Mouse (Mus musculus) layer of hippocampus, adult 18-20 months (tissue): ENCODE data around the gene Secisbp2. TPM values are rescaled to one million over a fixed set of nuclear protein-coding genes. Genes with fewer than 3 reads are reported as not detected.
"Not testable (repeated sequence)": the region's sequence is repeated elsewhere in the genome, so short reads cannot be mapped to it uniquely, and the experiment has no call there.

Source experiments
- DNase-seq, 2 experiments: peaks; one replicate each; pipeline ENCODE4 v3.0.0; 2022; ENCODE audit warnings: low spot score in 2 of 2
- total RNA-seq, 2 experiments: library from RNA; stranded (reverse); gene quantifications; 2 replicates each; pipeline ENCODE4 v1.2.3; 2021

Gene Secisbp2
- total RNA-seq, 2 experiments from 2014 or later = 17.5 to 18.2 TPM

- DNase-seq = no peak
Observed at GRCm38 (mm10) chr13:51643924-51644828, 7.3 kb upstream of the Secisbp2 start.

- DNase-seq = peak; percentile 97 to 99
Observed at GRCm38 (mm10) chr13:51644829-51645789, 6.4 kb upstream of the Secisbp2 start, which contains the start of gene Cks2. Gene Cks2, plus strand, starts transcription at chr13:51645232.

- no peak for DNase-seq
Observed at GRCm38 (mm10) chr13:51645872-51646271, 5.6 kb upstream of the Secisbp2 start.

- no peak for DNase-seq
Observed at GRCm38 (mm10) chr13:51646362-51647027, 5.0 kb upstream of the Secisbp2 start.

- no peak for DNase-seq
Observed at GRCm38 (mm10) chr13:51647770-51648169, 3.7 kb upstream of the Secisbp2 start.

- DNase-seq = no peak
Observed at GRCm38 (mm10) chr13:51648237-51648636, 3.3 kb upstream of the Secisbp2 start.

- DNase-seq = no peak
Observed at GRCm38 (mm10) chr13:51649740-51650139, 1.8 kb upstream of the Secisbp2 start.

GRCm38 (mm10) chr13:51653159-51653558, 1.7 kb downstream of the Secisbp2 start:
- no peak for DNase-seq

- no peak for DNase-seq
Observed at GRCm38 (mm10) chr13:51653961-51654360, 2.5 kb downstream of the Secisbp2 start.

GRCm38 (mm10) chr13:51656516-51657235, 5.2 kb downstream of the Secisbp2 start:
- no peak for DNase-seq

- DNase-seq = no peak
Observed at GRCm38 (mm10) chr13:51658094-51658493, 6.6 kb downstream of the Secisbp2 start.

GRCm38 (mm10) chr13:51659573-51659972, 8.1 kb downstream of the Secisbp2 start:
- peak in 1 of 2 experiments; percentile 55 for DNase-seq

GRCm38 (mm10) chr13:51663561-51663960, 12.1 kb downstream of the Secisbp2 start:
- no peak for DNase-seq

GRCm38 (mm10) chr13:51668195-51668594, 16.7 kb downstream of the Secisbp2 start:
- DNase-seq = not testable (repeated sequence)

GRCm38 (mm10) chr13:51676641-51677040, 25.1 kb downstream of the Secisbp2 start:
- DNase-seq = no peak

GRCm38 (mm10) chr13:51677041-51677440, 25.5 kb downstream of the Secisbp2 start:
- DNase-seq = no peak

- DNase-seq = peak in 1 of 2 experiments; percentile 42
Observed at GRCm38 (mm10) chr13:51677630-51678185, 26.2 kb downstream of the Secisbp2 start.

- no peak for DNase-seq
Observed at GRCm38 (mm10) chr13:51678687-51679086, 27.2 kb downstream of the Secisbp2 start.

GRCm38 (mm10) chr13:51679332-51679731, 27.8 kb downstream of the Secisbp2 start:
- DNase-seq = no peak

- no peak for DNase-seq
Observed at GRCm38 (mm10) chr13:51681076-51681475, 29.6 kb downstream of the Secisbp2 start.
